Mouse (Mus musculus) olfactory bulb, adult 2 months (tissue): ENCODE data around the gene Ahctf1.

ENCODE experiments used
- CTCF ChIP-seq: fragments of 200-500 bp; IDR thresholded peaks from 2 replicates; pipeline ENCODE4 v1.5.1; 2012; ENCODE audit warnings: low read depth, mild to moderate bottlenecking, low read length, moderate library complexity; ENCODE audit not compliant: insufficient read depth
- POLR2A ChIP-seq: fragments of 200-500 bp; IDR thresholded peaks from 2 replicates; pipeline ENCODE4 v1.6.1; 2012; ENCODE audit warnings: mild to moderate bottlenecking, low read depth, low read length, moderate library complexity; ENCODE audit not compliant: insufficient read depth

DNA sequence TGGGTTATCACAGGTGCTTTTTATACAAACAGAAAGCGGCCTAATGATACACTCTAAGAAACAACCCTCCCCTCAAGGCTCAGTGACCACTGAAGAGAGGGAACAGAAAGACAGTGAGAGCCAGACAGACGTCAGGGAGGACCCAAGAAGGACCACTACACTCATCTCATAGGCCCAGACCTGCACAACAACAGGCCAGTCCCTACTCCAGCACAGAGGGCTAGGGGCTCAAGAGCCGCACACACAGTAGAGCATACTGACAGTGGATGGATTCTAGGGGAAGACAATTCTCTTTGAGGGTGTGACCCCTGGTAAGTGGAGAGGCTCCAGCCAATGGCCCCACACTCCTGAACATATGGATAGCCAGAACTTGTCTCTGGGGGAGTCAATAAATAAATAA, 67.0 kb downstream of the Ahctf1 start:
- no peak for TF ChIP-seq CTCF
- TF ChIP-seq POLR2A: no peak
